Mouse (Mus musculus): ENCODE measurements around the gene Larp4b.

The Larp4b gene

GRCm38 (mm10) chr13:9178270-9178669 is 84.6 kb downstream of the Larp4b start:
- DNase-seq (ENCODE audit: low read depth, low spot score): no peak

- DNase-seq (ENCODE audit: low read depth, low spot score): no peak
These were observed 85.0 kb downstream of the Larp4b start for GRCm38 (mm10) chr13:9178718-9179117.

GRCm38 (mm10) chr13:9180221-9180620 is 86.5 kb downstream of the Larp4b start:
- no peak for DNase-seq (ENCODE audit: low read depth, low spot score)

GRCm38 (mm10) chr13:9181106-9181505 is 87.4 kb downstream of the Larp4b start:
- no peak for DNase-seq (ENCODE audit: low read depth, low spot score)

- peak; percentile 88 for DNase-seq (ENCODE audit: low read depth, low spot score)
These were observed 88.1 kb downstream of the Larp4b start for GRCm38 (mm10) chr13:9181666-9182264.

- no peak for DNase-seq (ENCODE audit: low read depth, low spot score)
These were observed 90.6 kb downstream of the Larp4b start for GRCm38 (mm10) chr13:9184281-9184680.

- DNase-seq (ENCODE audit: low read depth, low spot score): no peak
These were observed 91.0 kb downstream of the Larp4b start for GRCm38 (mm10) chr13:9184716-9185115.

GRCm38 (mm10) chr13:9187156-9187555 is 93.5 kb downstream of the Larp4b start:
- no peak for DNase-seq (ENCODE audit: low read depth, low spot score)

- no peak for DNase-seq (ENCODE audit: low read depth, low spot score)
These were observed 94.2 kb downstream of the Larp4b start for GRCm38 (mm10) chr13:9187566-9188530.

GRCm38 (mm10) chr13:9189481-9189880 is 95.8 kb downstream of the Larp4b start:
- no peak for DNase-seq (ENCODE audit: low read depth, low spot score)

GRCm38 (mm10) chr13:9191172-9192140 is 97.8 kb downstream of the Larp4b start:
- DNase-seq (ENCODE audit: low read depth, low spot score): peak; percentile 99

- DNase-seq (ENCODE audit: low read depth, low spot score): no peak
These were observed 99.2 kb downstream of the Larp4b start for GRCm38 (mm10) chr13:9192797-9193330.

- DNase-seq (ENCODE audit: low read depth, low spot score): peak; percentile 27
These were observed 101.0 kb downstream of the Larp4b start for GRCm38 (mm10) chr13:9194656-9195055.

GRCm38 (mm10) chr13:9195565-9195964 is 101.9 kb downstream of the Larp4b start:
- DNase-seq (ENCODE audit: low read depth, low spot score): no peak

GRCm38 (mm10) chr13:9198106-9198505 is 104.4 kb downstream of the Larp4b start:
- no peak for DNase-seq (ENCODE audit: low read depth, low spot score)

GRCm38 (mm10) chr13:9198728-9199464 is 105.2 kb downstream of the Larp4b start:
- DNase-seq (ENCODE audit: low read depth, low spot score): no peak

GRCm38 (mm10) chr13:9199465-9199844 is 105.8 kb downstream of the Larp4b start:
- no peak for DNase-seq (ENCODE audit: low read depth, low spot score)

- no peak for DNase-seq (ENCODE audit: low read depth, low spot score)
These were observed 129.2 kb downstream of the Larp4b start for GRCm38 (mm10) chr13:9222761-9223405.
